Mouse (Mus musculus) lung, embryonic 16.5 days (tissue): ENCODE measurements at regions not wholly inside any gene's neighbourhood (a gene's known extent, or its start where the extent isn't known, plus 50 kb on each side); places are given as distances from the start of the nearest gene placed in this dataset.
"Not testable (repeated sequence)": the region's sequence is repeated elsewhere in the genome, so short reads cannot be mapped to it uniquely, and the experiment has no call there.

Source experiments
- ATAC-seq: fragments of 200-750 bp; cut with Nextera tagmentation; 2 replicates; pipeline ENCODE4 v1.8.0; 2017; ENCODE audit warnings: low read depth, mild to moderate bottlenecking, moderate library complexity
- H3K27ac ChIP-seq: fragments of 300-500 bp; sonication (generic); 2 replicates; pipeline ENCODE4 v1.5.1; 2014; ENCODE audit warnings: mild to moderate bottlenecking, control low read depth, low read length
- H3K27me3 ChIP-seq: fragments of 300-500 bp; sonication (generic); 2 replicates; pipeline ENCODE4 v1.6.1; 2014; ENCODE audit warnings: low read depth, low read length, mixed read lengths; ENCODE audit not compliant: control insufficient read depth, insufficient read depth
- H3K36me3 ChIP-seq: fragments of 300-500 bp; sonication (generic); 2 replicates; pipeline ENCODE4 v1.6.1; 2014; ENCODE audit warnings: low read length; ENCODE audit not compliant: control insufficient read depth, insufficient read depth
- H3K4me1 ChIP-seq: fragments of 300-500 bp; sonication (generic); replicated peaks from 2 replicates; pipeline ENCODE4 v1.6.1; 2014; ENCODE audit warnings: low read length, mixed read lengths; ENCODE audit not compliant: control insufficient read depth, insufficient read depth
- H3K4me2 ChIP-seq: fragments of 300-500 bp; sonication (generic); 2 replicates; pipeline ENCODE4 v1.6.1; 2014; ENCODE audit warnings: low read depth, low read length, control low read depth
- H3K4me3 ChIP-seq: fragments of 300-500 bp; sonication (generic); 2 replicates; pipeline ENCODE4 v1.5.1; 2014; ENCODE audit warnings: mild to moderate bottlenecking, low read length, control low read depth
- H3K9ac ChIP-seq: fragments of 300-500 bp; sonication (generic); 2 replicates; pipeline ENCODE4 v1.6.1; 2014; ENCODE audit warnings: low read length, control low read depth
- H3K9me3 ChIP-seq: fragments of 300-500 bp; sonication (generic); 2 replicates; pipeline ENCODE4 v1.6.1; 2016; ENCODE audit warnings: low read length; ENCODE audit not compliant: control insufficient read depth
- WGBS: fragments of 180-500 bp; shearing (Covaris S2); extraction: QIAGEN DNeasy Blood & Tissue Kit; methylation state at CpG from one replicate; pipeline ENCODE4 v1.1.7; 2014; 5-methylcytosine and 5-hydroxymethylcytosine counted together

GRCm38 (mm10) chr13:102022757-102023156 is 254.7 kb upstream of the Pik3r1 start:
- Histone ChIP-seq H3K27ac (no peak overlapping the region), H3K4me1 (no peaks in the 10 kb centered on the region), H3K27me3 (no peaks in the 10 kb centered on the region), H3K4me2 (no peak overlapping the region), H3K4me3 (no peak overlapping the region), H3K9me3 (no peaks in the 10 kb centered on the region), H3K36me3 (no peaks in the 10 kb centered on the region), H3K9ac (no peak overlapping the region)
- ATAC-seq, result no peak
- 87% methylated on average over 4 of the region's 4 CpGs for WGBS

GRCm38 (mm10) chr13:102023624-102024023 is 255.6 kb upstream of the Pik3r1 start:
- Histone ChIP-seq H3K36me3 (no peaks in the 10 kb centered on the region), H3K4me3 (no peak overlapping the region), H3K27me3 (no peaks in the 10 kb centered on the region), H3K9ac (no peak overlapping the region), H3K4me2 (no peak overlapping the region), H3K9me3 (no peaks in the 10 kb centered on the region), H3K4me1 (no peaks in the 10 kb centered on the region), H3K27ac (no peak overlapping the region)
- 97% methylated on average over 1 of the region's 1 CpGs for WGBS
- ATAC-seq, result no peak

- Histone ChIP-seq H3K4me3 (no peak overlapping the region), H3K9ac (no peak overlapping the region), H3K27me3 (no peaks in the 10 kb centered on the region), H3K4me1 (no peaks in the 10 kb centered on the region), H3K4me2 (no peak overlapping the region), H3K9me3 (no peaks in the 10 kb centered on the region), H3K36me3 (no peaks in the 10 kb centered on the region), H3K27ac (no peak overlapping the region)
- 82% methylated on average over 3 of the region's 3 CpGs for WGBS
- no peak for ATAC-seq
Observed at GRCm38 (mm10) chr13:102025138-102025537, 257.1 kb upstream of the Pik3r1 start.

- 76% methylated on average over 2 of the region's 2 CpGs for WGBS
- H3K27ac ChIP-seq, H3K27me3 ChIP-seq, H3K36me3 ChIP-seq, H3K4me2 ChIP-seq, H3K9me3 ChIP-seq, H3K4me3 ChIP-seq, ATAC-seq, H3K9ac ChIP-seq, H3K4me1 ChIP-seq: not testable (repeated sequence)
Observed at GRCm38 (mm10) chr13:102025547-102025946, 257.5 kb upstream of the Pik3r1 start.

- no peak for ATAC-seq
- H3K4me1 ChIP-seq, result no peaks in the 10 kb centered on the region
- WGBS, result 75% methylated on average over 4 of the region's 4 CpGs
- no peak overlapping the region for H3K4me2 ChIP-seq
- no peak overlapping the region for H3K4me3 ChIP-seq
- H3K36me3 ChIP-seq, result no peaks in the 10 kb centered on the region
- H3K9me3 ChIP-seq, result no peaks in the 10 kb centered on the region
- no peak overlapping the region for H3K27ac ChIP-seq
- no peak overlapping the region for H3K9ac ChIP-seq
- no peaks in the 10 kb centered on the region for H3K27me3 ChIP-seq
Observed at GRCm38 (mm10) chr13:102031416-102031815, 263.4 kb upstream of the Pik3r1 start.

- Histone ChIP-seq H3K9me3 (no peaks in the 10 kb centered on the region), H3K27me3 (no peaks in the 10 kb centered on the region), H3K4me1 (no peaks in the 10 kb centered on the region), H3K36me3 (no peaks in the 10 kb centered on the region), H3K27ac (no peak overlapping the region), H3K4me3 (no peak overlapping the region), H3K4me2 (no peak overlapping the region), H3K9ac (no peak overlapping the region)
- WGBS, result 28% methylated on average over 4 of the region's 4 CpGs
- no peak for ATAC-seq
Observed at GRCm38 (mm10) chr13:102034484-102034883, 266.5 kb upstream of the Pik3r1 start.

- H3K27me3 ChIP-seq, result no peaks in the 10 kb centered on the region
- no peak overlapping the region for H3K4me2 ChIP-seq
- no peaks in the 10 kb centered on the region for H3K4me1 ChIP-seq
- no peaks in the 10 kb centered on the region for H3K9me3 ChIP-seq
- no peak overlapping the region for H3K27ac ChIP-seq
- ATAC-seq, result no peak
- H3K36me3 ChIP-seq, result no peaks in the 10 kb centered on the region
- WGBS, result 57% methylated on average over 5 of the region's 5 CpGs
- H3K4me3 ChIP-seq, result no peak overlapping the region
- no peak overlapping the region for H3K9ac ChIP-seq
Observed at GRCm38 (mm10) chr13:102036001-102036400, 268.0 kb upstream of the Pik3r1 start.

GRCm38 (mm10) chr13:102036819-102037624 is 269.0 kb upstream of the Pik3r1 start:
- no peak overlapping the region for H3K27ac ChIP-seq
- H3K9me3 ChIP-seq, result no peaks in the 10 kb centered on the region
- H3K4me1 ChIP-seq, result no peaks in the 10 kb centered on the region
- WGBS, result 68% methylated on average over 7 of the region's 7 CpGs
- no peak overlapping the region for H3K9ac ChIP-seq
- H3K27me3 ChIP-seq, result no peaks in the 10 kb centered on the region
- no peak overlapping the region for H3K4me2 ChIP-seq
- no peaks in the 10 kb centered on the region for H3K36me3 ChIP-seq
- H3K4me3 ChIP-seq, result no peak overlapping the region
- no peak for ATAC-seq

- no peak overlapping the region for H3K4me2 ChIP-seq
- no peaks in the 10 kb centered on the region for H3K9me3 ChIP-seq
- no peak for ATAC-seq
- H3K27me3 ChIP-seq, result no peaks in the 10 kb centered on the region
- no peak overlapping the region for H3K4me3 ChIP-seq
- H3K27ac ChIP-seq, result no peak overlapping the region
- 86% methylated on average over 3 of the region's 3 CpGs for WGBS
- no peaks in the 10 kb centered on the region for H3K4me1 ChIP-seq
- no peak overlapping the region for H3K9ac ChIP-seq
- H3K36me3 ChIP-seq, result no peaks in the 10 kb centered on the region
Observed at GRCm38 (mm10) chr13:102060213-102060612, 292.2 kb upstream of the Pik3r1 start.
